Mouse (Mus musculus): Measurements from ENCODE around the gene Thpo.

DNA sequence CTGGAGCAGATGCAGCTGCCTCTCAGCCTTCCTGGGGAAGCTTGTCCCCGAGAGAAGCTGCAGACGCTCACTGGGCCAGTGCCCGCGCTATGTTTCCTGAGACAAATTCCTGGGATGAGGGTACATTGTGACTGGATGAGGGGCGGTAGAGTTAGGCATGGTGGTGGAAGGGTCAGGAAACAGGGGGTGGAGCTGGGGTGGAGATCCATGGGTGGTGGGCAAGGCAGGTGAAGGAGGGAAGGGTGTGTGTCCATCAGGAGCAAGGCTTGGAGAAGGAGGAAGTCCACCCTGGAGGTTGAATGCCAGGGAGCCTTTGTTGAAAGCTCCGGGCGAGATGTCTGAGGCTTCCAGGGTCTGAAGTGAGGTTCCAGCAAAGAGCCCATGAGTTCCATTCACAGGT, 9.0 kb downstream of the Thpo start:
- TF ChIP-seq E2F4 (IDR thresholded peaks at IDR 0.05; ENCODE audit: insufficient read depth) (no peak), POLR2A (IDR thresholded peaks at IDR 0.05; ENCODE audit: insufficient read length, low read depth) (no peak), POLR2AphosphoS2 (IDR thresholded peaks at IDR 0.05; ENCODE audit: insufficient read length, low read depth) (no peak), TCF12 (IDR thresholded peaks at IDR 0.05; ENCODE audit: insufficient read depth, poor library complexity, severe bottlenecking) (no peak), USF1 (IDR thresholded peaks at IDR 0.05; ENCODE audit: low read depth) (no peak), MYOD1 (IDR thresholded peaks at IDR 0.05; ENCODE audit: control insufficient read depth in 1 of 3, insufficient read length in 2 of 3, low read depth in 2 of 3) (no peak), CEBPB (IDR thresholded peaks at IDR 0.05; ENCODE audit: insufficient read depth, poor library complexity, severe bottlenecking) (no peak), MAX (IDR thresholded peaks at IDR 0.05; ENCODE audit: low read depth) (no peak)
